Mouse (Mus musculus) lung, postnatal 25 days (tissue): ENCODE results near the gene Zkscan6.

ENCODE experiments used
- DNase-seq: peaks from one replicate; pipeline ENCODE4 v3.0.0; 2022; ENCODE audit warnings: low spot score

Gene Zkscan6

GRCm38 (mm10) chr11:65806909-65807504, at the start of gene Zkscan6:
Gene Zkscan6, plus strand, starts transcription at chr11:65807175.
- DNase-seq = peak; percentile 94

- DNase-seq = no peak
These were observed 47.6 kb upstream of the Zkscan6 start for GRCm38 (mm10) chr11:65759350-65759749.

- no peak for DNase-seq
These were observed 46.1 kb upstream of the Zkscan6 start for GRCm38 (mm10) chr11:65760912-65761311.

GRCm38 (mm10) chr11:65768445-65768844, 38.5 kb upstream of the Zkscan6 start:
- DNase-seq = no peak

- DNase-seq = no peak
These were observed 37.0 kb upstream of the Zkscan6 start for GRCm38 (mm10) chr11:65769990-65770389.

GRCm38 (mm10) chr11:65771546-65771945, 35.4 kb upstream of the Zkscan6 start:
- DNase-seq = peak; percentile 50

GRCm38 (mm10) chr11:65773535-65773934, 33.4 kb upstream of the Zkscan6 start:
- no peak for DNase-seq

- DNase-seq = peak; percentile 16
These were observed 32.9 kb upstream of the Zkscan6 start for GRCm38 (mm10) chr11:65773946-65774656.

- DNase-seq = no peak
These were observed 29.9 kb upstream of the Zkscan6 start for GRCm38 (mm10) chr11:65776906-65777611.

GRCm38 (mm10) chr11:65777810-65778209, 29.2 kb upstream of the Zkscan6 start:
- DNase-seq = no peak

- no peak for DNase-seq
These were observed 27.9 kb upstream of the Zkscan6 start for GRCm38 (mm10) chr11:65779066-65779465.

GRCm38 (mm10) chr11:65779578-65779977, 27.4 kb upstream of the Zkscan6 start:
- DNase-seq = no peak

- no peak for DNase-seq
These were observed 25.4 kb upstream of the Zkscan6 start for GRCm38 (mm10) chr11:65781596-65781995.

GRCm38 (mm10) chr11:65786160-65786559, 20.8 kb upstream of the Zkscan6 start:
- no peak for DNase-seq

GRCm38 (mm10) chr11:65787421-65788151, 19.4 kb upstream of the Zkscan6 start:
- DNase-seq = peak; percentile 8

- peak; percentile 93 for DNase-seq
These were observed 18.8 kb upstream of the Zkscan6 start, which contains the start of gene Map2k4 for GRCm38 (mm10) chr11:65788154-65788553. Gene Map2k4, minus strand, starts transcription at chr11:65788297.

- no peak for DNase-seq
These were observed 12.4 kb upstream of the Zkscan6 start for GRCm38 (mm10) chr11:65794428-65795219.

- DNase-seq = no peak
These were observed 11.1 kb upstream of the Zkscan6 start for GRCm38 (mm10) chr11:65795896-65796295.

- DNase-seq = no peak
These were observed 5.1 kb upstream of the Zkscan6 start for GRCm38 (mm10) chr11:65801899-65802298.

- DNase-seq = peak; percentile 84
These were observed 562 bp upstream of the Zkscan6 start for GRCm38 (mm10) chr11:65806321-65806904.

GRCm38 (mm10) chr11:65807601-65808000, 626 bp downstream of the Zkscan6 start:
- DNase-seq = no peak
